In genomic region chr3:117358981-117359628, GRCm38 (mm10) we compare ENCODE assay signal across 9 mouse cellular contexts. TPM values are rescaled to one million over a fixed set of nuclear protein-coding genes. Genes with fewer than 3 reads are reported as not detected.
A peak's percentile ranks its signal among the peaks of the same experiment; 100 is the strongest.
DNase-seq lines count a peak whose midpoint lies in the region; ATAC-seq and TF ChIP-seq lines count a peak whose summit lies in the region.
"Had no signal": no experiment of that assay in that cellular context is flagged by ENCODE, and none has a peak within 500 bp of the region (broad histone marks: within the 10 kb centered on the region; RNA-seq: fewer than 3 reads in every experiment).

No protein-coding gene starts in this region.

- TF ChIP-seq CTCF in brain, embryonic 14.5 days (IDR thresholded peaks at IDR 0.05; ENCODE audit: borderline replicate concordance, extremely low read depth, insufficient read depth, insufficient read length) = no peak
- TF ChIP-seq CTCF in hindbrain, postnatal 0 days (IDR thresholded peaks at IDR 0.05; ENCODE audit: low read depth) = no peak

- H3K4me3 ChIP-seq in kidney, embryonic 16.5 days (ENCODE audit: low read length) = peak overlapping the region; percentile 53; the same call in 1 of the 2 replicates
- H3K4me3 ChIP-seq in hindbrain, postnatal 0 days (ENCODE audit: low read length) = peak overlapping the region; percentile 66

- 83% methylated on average over 5 of the region's 5 CpGs for WGBS in kidney, embryonic 16.5 days
- WGBS in hindbrain, postnatal 0 days = 59% methylated on average over 5 of the region's 5 CpGs

- peak overlapping the region; percentile 81 for H3K4me2 ChIP-seq in kidney, embryonic 16.5 days (replicated peaks; ENCODE audit: low read depth, low read length)
- peak overlapping the region; percentile 68 for H3K4me2 ChIP-seq in hindbrain, postnatal 0 days (ENCODE audit: low read depth, low read length)

- H3K4me1 ChIP-seq in kidney, embryonic 16.5 days (ENCODE audit: insufficient read depth, low read length) = peaks cover 8% of the 10 kb centered on the region
- H3K4me1 ChIP-seq in hindbrain, postnatal 0 days (ENCODE audit: insufficient read depth, low read length) = no peaks in the 10 kb centered on the region

- TF ChIP-seq POLR2A in brain, embryonic 14.5 days (IDR thresholded peaks at IDR 0.05; ENCODE audit: borderline replicate concordance, extremely low read depth, insufficient read depth, insufficient read length, poor library complexity, severe bottlenecking) = no peak

- peak; percentile 36 for DNase-seq in cerebellum, adult 9-10 months
- DNase-seq in cerebellum, postnatal 4 days (ENCODE audit: low spot score in 2 of 2) = no peak
- no peak for DNase-seq in kidney, postnatal 36 days
- peak; percentile 11 for DNase-seq in brain, embryonic 14.5 days (ENCODE audit: low read depth)
- DNase-seq in hindbrain, postnatal 0 days (ENCODE audit: low spot score) = peak; percentile 29
- no peak for DNase-seq in urinary bladder, postnatal 14 days (ENCODE audit: low spot score)
- DNase-seq in gastrocnemius, postnatal 25 days = no peak

- H3K9me3 ChIP-seq in kidney, embryonic 16.5 days (ENCODE audit: low read length) = no peaks in the 10 kb centered on the region
- no peaks in the 10 kb centered on the region for H3K9me3 ChIP-seq in hindbrain, postnatal 0 days (ENCODE audit: low read length)

- no peak overlapping the region for H3K27ac ChIP-seq in kidney, embryonic 16.5 days (ENCODE audit: low read length)
- peak overlapping the region; percentile 94 for H3K27ac ChIP-seq in hindbrain, postnatal 0 days

- H3K36me3 ChIP-seq in kidney, embryonic 16.5 days (ENCODE audit: insufficient read depth, low read length) = no peaks in the 10 kb centered on the region
- no peaks in the 10 kb centered on the region for H3K36me3 ChIP-seq in hindbrain, postnatal 0 days (ENCODE audit: insufficient read depth, low read length)

- H3K27me3 ChIP-seq in kidney, embryonic 16.5 days (ENCODE audit: insufficient read depth, low read length) = 0 out of 2 replicates have a peak, but pooled peaks cover 4% of the 10 kb centered on the region
- H3K27me3 ChIP-seq in hindbrain, postnatal 0 days (ENCODE audit: insufficient read depth, low read length) = no peaks in the 10 kb centered on the region

- no peak overlapping the region; the same call in 1 of the 2 replicates for H3K9ac ChIP-seq in kidney, embryonic 16.5 days (replicated peaks; ENCODE audit: low read length)
- peak overlapping the region; percentile 82 for H3K9ac ChIP-seq in hindbrain, postnatal 0 days (replicated peaks; ENCODE audit: low read length)

- ATAC-seq in kidney, embryonic 16.5 days (ENCODE audit: low FRiP score, low TSS enrichment) = no peak
- ATAC-seq in hindbrain, postnatal 0 days = peak; percentile 65

RNA-seq across cellular contexts. Expression of gene Plppr4, which starts 1.6 kb away (rescaled TPM):
- polyA plus RNA-seq in kidney, embryonic 16.5 days (2015; fragmentation: Nextera tagmentation; extraction: Ambion mirVana) = 0.75 and 1.1 TPM in 2 replicates
- 9.9 and 12.6 TPM in 2 replicates for polyA plus RNA-seq in brain, embryonic 14.5 days (2012; rRNA removed)
- total RNA-seq in hindbrain, postnatal 0 days (2014; rRNA removed) = 64.1 and 83.1 TPM in 2 replicates
- 43.1 and 50.8 TPM in 2 replicates for polyA plus RNA-seq in hindbrain, postnatal 0 days (2015; fragmentation: Nextera tagmentation; extraction: Ambion mirVana)
- total RNA-seq in gastrocnemius, postnatal 25 days (2021) = under 1 TPM; 0.19 to 0.23 TPM
- total RNA-seq: megakaryocyte progenitor cell, adult 5-6 weeks had no signal

Comparison
In these comparisons a context has a peak if more than half of its experiments do, and no peak if none do; other contexts are left out.
1. DNase-seq: peak in cerebellum, adult 9-10 months (single experiment), brain, embryonic 14.5 days (single experiment) and hindbrain, postnatal 0 days (single experiment); none in cerebellum, postnatal 4 days (0 of 2), kidney, postnatal 36 days (0 of 2), urinary bladder, postnatal 14 days (single experiment) and gastrocnemius, postnatal 25 days (single experiment).